Mouse (Mus musculus) thymus, postnatal 10 days (tissue): ENCODE data around the gene Kxd1.
A peak's percentile ranks its signal among the peaks of the same experiment; 100 is the strongest.
"Not testable (repeated sequence)": the region's sequence is repeated elsewhere in the genome, so short reads cannot be mapped to it uniquely, and the experiment has no call there.

ENCODE experiments used
- DNase-seq, 2 experiments: peaks; one replicate each; pipeline ENCODE4 v3.0.0; 2021; ENCODE audit warnings: low spot score in 2 of 2

Kxd1 gene

DNA sequence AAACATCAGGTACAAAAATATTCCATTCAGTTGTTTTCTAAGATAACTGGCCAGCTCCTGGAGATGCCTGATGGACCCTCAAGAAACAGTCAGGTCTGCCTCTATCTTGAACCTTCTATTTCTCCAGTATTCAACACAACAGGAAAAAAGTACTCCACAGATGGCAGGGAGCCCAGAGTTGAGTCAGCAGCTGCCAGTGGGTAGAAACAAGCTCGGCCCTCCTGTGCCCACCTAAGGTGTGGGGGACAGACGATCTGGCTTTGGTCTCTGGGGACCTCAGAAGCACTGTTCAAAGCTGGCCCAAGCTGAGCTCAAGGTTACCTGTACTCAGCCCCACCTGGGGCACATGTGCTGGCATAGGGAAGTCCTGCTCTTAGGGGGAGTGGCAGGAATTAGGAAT, 14.3 kb downstream of the Kxd1 start:
- no peak for DNase-seq

DNA sequence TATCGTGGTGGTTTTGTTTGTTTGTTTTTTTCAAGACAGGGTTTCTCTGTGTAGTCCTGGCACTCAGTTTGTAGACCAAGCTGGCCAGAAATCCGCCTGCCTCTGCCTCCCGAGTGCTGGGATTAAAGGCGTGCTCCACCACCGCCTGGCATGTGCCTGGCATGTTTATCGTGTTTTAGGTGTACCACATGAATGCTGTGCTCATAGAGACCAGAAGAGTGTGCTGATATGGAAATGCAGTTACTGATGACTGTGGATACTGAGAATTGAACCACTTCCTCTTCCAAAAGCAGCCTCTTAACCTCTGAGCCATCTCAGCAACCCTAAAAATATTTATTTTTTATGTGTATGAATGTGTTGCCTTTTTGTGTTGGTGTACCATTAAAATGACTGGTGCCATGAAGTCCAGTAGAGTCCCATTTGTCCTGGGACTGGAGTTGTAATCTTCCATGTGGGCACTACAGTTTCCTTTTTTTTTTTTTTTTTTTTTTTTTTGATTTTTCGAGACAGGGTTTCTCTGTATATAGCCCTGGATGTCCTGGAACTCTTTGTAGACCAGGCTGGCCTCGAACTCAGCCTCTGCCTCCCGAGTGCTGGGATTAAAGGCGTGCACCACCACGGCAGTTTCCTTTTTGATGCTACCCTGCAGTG, 15.4 kb downstream of the Kxd1 start:
- no peak for DNase-seq

DNA sequence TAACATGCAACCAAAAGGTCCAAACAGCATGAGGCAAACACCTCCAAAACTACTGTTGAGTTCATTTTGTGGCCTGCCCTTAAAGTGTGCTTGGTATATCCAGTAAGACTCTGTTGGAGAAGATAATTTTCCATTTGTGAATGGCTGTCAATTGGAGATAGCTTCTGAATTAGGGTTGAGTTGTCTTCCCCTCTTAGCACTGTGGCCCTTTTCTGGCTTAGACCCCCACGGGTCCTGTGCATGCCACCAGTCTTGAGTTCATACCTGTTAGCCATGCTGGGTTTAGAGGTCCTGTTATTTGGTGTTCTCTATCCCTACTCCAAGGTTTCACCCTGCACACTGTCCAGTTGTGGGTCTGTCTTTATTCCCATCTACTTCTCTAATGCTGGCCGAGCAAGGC, 16.0 kb downstream of the Kxd1 start:
- DNase-seq: no peak

DNA sequence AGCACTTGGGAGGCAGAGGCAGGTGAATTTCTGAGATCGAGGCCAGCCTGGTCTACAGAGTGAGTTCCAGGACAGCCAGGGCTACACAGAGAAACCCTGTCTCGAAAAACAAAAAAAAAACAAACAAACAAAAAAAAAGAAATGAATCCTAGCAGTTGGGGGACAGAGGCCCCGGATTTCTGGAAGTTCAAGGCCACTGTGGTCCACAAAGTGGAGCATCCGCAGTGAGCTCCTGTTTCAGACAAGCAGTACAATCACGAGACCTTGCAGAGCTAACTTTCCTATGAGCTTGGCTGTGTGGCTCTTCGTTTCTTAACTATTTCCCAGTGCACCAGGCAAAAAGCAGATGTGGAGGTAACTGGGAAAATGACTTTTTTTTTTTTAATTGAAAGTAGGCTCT, 16.6 kb downstream of the Kxd1 start:
- DNase-seq: not testable (repeated sequence)

DNA sequence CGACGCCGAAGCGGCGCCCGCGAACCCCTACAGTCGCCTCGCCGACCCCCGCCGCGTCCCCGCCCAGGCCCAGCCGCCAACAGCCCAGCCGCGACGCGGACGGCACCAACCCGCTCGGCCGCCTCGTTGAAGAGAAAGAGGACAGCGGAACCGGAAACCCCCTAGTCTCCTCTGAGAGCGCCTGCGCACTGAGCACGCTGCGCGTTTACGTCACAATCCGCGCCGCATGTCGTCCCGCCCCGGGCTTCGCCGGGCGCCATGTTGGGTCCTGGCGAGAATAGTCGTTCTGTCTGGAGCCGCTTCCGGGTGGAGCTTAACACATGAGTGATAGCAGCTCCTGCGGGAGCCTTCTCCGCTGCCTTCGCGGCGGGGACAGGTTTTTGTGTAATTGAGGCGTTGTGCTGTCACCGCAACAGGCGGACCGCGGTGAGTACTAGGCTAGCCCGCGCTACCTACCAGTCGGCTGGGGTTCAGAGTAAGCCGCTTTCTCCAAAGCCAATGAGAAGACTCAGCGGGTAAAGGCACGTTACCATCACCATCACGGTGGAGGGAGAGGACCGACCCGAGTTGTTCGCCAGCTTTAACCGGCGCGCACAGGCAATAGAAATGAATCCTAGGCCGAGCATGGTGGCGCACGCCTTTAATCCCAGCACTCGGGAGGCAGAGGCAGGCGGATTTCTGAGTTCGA, 17.4 kb downstream of the Kxd1 start, which contains the start of gene Uba52:
TSS of gene Uba52 (minus strand) at position 574 of the 688 bp plus-strand sequence.
- peak; percentile 96 to 97 for DNase-seq

DNA sequence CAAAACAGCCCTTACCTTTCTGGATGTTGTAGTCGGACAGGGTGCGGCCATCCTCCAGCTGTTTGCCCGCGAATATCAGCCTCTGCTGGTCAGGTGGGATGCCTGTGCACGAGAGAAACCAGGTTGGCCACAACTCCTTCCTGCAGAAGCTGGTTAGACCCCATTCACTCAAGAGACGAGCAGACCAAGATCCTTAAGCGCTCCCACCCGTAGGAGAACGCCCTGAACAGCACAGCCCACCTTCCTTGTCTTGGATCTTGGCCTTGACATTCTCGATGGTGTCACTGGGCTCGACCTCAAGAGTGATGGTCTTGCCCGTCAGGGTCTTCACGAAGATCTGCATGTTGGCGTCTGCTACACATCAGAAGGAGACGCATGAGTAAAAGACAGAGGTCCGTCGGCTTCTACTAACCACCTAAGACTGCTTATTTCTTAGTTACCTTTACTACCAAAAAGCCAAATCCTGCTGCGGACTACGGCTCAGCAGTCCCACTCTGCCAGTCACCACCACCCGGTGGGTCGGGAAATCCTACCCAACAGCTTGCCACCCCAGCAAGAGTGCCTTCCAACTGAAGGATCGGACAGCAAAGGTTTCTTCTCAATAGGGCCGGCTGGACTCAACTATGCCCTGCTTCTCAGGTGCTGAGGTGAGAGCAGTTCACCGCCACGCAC, 18.3 kb downstream of the Kxd1 start:
- no peak for DNase-seq

DNA sequence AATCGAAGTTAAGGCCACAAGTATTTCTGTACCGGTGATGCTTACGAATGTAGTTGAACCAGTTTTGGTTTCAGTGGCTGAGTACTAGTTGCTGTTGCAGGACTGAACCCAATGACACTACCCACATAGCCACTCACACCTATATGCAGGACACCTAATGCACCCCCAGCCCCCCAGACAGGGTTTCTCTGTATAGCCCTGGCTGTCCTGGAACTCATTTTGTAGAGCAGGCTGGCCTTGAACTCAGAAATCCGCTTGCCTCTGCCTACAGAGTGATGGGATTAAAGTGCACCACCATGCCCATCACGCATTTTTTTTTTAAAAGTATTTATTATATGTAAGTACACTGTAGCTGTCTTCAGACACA, 20.7 kb downstream of the Kxd1 start:
- DNase-seq: no peak

DNA sequence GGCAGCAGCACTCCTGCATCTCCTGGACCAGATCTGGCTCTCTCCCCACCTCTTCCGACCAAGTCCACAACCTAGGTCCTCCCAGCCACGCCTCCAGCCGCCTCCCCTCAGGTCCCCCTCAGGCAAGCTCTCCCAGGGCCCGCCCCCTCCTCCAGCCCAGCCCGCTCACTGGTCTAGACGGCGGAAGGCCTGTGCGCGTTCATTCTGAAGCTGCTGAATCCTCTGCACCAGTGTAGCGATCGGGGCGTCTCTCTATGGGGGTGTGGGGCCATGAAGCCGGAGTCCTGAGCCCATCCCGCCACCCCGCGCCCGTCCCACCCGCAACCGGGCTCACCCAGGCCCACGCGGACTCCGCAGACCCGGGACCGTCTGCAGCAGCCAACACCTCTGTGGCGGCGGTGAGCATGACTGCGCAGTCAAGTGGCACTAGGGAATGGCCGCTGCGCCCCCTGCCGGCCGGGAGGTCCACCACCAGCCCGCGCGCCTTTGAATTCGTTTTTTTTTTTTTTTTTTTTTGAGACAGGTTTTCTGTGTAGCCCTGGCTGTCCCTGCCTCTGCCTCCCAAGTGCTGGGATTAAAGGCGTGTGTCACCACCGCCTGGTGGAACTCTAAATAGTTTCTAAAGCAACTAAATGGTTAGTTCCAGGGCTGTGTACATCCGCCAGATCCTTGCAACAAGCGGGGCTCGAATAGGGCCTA, 21.3 kb downstream of the Kxd1 start, which contains the start of gene Rex1bd:
TSS of gene Rex1bd (minus strand) at position 425 of the 699 bp plus-strand sequence.
- DNase-seq: peak; percentile 93 to 94

DNA sequence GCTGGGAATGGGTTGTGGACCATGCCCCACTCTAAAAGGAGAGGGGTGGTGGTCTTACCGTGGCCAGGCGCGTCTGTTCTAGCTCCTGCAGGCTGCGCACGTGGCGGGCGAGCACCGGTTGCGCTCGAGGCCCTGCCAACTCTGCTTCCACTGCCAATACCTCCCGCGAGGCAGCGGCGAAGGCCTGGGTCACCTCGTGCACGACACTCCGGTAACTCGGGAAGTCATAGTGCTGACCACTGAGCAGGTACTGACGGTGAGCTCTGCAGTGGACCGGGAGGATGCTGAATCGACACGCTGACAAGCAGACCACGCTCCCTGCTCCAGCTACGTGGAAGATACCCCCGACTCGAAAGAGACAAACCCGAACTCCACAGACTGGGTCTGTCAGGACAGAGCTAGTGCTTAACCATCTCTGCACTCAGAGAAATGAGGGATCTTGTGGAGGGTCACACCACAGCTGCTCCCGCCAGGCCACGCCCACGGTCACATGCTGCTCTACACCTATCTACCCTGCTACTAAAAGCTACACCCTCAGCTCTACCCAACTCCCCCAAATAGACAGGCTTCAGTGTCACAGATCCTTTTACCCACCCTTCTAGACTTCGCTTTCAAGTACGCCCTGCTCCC, 21.9 kb downstream of the Kxd1 start:
- DNase-seq: no peak

DNA sequence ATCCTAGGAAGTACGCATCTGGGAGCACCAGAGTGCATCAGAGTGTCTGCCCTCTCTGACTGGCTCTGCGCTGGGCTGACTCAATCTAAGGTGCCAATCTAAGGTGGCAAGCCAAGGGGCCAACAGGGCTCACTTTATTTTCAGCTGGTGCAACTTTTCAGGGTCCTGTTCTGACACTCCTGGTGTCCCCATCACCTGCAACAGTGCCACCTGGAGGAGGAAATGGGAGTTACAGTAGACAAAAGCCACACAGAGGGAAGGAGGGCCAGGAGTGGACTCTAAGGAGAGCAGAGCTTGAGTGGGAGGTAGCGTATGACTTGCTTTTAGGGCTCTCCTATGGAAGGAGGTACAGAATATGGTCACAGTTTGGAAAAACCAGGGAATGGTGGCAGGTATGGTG, 22.9 kb downstream of the Kxd1 start:
- peak; percentile 70 to 90 for DNase-seq

DNA sequence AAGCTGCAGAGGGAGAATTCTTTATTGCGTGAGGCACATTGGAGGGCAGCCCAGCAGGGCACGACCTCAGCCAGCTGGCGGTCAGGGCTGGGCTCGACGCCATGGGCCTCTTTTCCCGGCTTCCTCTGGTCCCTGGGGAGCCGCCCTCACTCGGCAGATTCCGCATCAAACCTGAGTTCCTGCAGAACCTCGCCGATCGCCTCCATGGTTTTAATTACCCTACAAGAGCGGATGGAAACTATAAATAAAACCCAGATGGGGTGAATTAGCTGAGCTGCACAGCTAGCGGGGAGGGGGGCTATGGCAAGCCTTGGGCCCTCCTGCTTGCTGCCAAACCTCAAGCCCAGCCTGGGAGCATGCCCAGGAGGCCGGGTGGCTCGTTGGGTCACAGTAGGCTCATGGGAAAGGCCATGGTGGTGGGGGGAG, 23.5 kb downstream of the Kxd1 start:
- DNase-seq: no peak

DNA sequence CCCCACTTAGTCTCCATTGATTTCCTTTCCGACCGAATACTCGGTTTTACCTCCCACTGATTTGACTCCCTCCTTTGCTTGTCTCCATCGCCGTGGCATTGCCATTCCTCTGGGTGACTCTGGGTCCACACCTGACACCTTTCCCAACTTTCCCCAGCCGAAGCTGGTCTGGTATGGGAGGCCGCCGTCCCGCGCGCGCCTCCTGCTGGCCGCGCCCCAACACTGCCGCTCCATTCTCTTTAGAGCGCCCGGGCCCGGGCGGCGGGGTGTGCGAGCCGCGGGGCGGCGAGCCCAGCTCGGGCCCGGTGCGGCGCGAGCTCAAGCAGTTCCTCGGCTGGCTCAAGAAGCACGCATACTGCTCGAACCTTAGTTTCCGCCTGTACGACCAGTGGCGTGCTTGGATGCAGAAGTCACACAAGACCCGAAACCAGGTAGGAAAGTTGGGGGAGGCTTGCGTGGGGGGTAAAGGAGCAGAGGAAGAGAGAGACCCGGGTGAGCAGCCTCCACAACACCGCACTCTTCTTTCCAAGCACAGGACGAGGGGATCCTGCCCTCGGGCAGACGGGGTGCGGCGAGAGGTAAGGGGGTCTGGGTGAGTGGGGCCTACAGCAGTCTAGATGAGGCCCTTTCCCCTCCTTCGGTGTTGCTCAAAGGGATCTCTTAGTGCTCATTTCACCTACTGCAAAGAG, 24.6 kb downstream of the Kxd1 start:
- peak; percentile 47 to 72 for DNase-seq

DNA sequence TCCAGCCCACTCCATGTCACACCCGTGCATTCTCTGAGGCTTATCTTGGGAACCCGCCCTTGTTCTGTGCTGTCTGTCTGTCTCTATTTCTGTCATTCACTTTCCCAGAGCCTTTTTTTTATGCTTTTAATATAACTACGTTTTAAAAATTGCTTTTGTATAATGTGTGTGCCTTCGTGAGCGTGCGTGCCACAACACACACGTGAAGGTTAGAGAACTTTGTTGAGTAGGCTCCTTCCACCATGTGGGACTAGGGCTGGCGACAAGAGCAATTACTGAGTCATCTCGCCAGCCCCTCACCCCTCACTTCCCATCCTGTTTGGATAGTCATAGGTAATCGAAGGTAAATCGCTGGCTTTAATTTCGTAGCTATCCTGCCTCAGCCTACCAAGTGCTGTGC, 25.2 kb downstream of the Kxd1 start:
- DNase-seq: no peak

DNA sequence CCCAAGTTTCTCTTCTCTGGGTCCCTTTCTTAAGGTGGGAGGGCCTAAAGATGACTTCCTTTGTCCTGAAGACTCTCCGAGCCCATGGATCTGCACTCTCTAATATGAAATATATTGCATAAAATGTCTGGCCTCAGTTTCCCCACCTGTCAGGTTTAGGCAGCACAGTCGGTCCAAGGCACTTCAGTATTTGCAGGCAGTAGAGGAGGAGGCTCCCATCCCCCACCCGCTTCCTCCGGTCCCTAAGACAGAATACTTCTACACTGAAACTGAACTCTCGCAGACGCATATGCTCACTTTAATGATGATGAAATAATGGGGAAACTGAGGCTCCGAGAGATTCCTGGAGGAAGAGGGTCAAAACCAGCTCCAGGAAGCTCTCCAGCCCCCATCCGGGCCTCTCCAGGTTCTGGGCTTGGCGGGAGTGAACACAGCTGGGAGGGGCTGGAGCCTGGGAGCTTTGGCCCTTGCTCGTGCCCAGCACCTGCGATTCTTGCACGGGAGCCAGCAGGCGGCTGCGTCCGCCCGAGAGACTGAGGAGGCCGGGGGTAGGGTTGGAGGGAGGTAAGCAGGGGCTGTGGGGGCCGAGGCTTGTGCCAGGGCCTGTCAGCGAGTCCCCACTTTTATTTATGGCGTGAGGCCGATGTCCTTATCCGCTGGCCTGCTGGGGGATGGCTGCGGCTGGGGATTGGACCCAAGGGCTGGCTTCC, 25.8 kb downstream of the Kxd1 start:
- no peak for DNase-seq

DNA sequence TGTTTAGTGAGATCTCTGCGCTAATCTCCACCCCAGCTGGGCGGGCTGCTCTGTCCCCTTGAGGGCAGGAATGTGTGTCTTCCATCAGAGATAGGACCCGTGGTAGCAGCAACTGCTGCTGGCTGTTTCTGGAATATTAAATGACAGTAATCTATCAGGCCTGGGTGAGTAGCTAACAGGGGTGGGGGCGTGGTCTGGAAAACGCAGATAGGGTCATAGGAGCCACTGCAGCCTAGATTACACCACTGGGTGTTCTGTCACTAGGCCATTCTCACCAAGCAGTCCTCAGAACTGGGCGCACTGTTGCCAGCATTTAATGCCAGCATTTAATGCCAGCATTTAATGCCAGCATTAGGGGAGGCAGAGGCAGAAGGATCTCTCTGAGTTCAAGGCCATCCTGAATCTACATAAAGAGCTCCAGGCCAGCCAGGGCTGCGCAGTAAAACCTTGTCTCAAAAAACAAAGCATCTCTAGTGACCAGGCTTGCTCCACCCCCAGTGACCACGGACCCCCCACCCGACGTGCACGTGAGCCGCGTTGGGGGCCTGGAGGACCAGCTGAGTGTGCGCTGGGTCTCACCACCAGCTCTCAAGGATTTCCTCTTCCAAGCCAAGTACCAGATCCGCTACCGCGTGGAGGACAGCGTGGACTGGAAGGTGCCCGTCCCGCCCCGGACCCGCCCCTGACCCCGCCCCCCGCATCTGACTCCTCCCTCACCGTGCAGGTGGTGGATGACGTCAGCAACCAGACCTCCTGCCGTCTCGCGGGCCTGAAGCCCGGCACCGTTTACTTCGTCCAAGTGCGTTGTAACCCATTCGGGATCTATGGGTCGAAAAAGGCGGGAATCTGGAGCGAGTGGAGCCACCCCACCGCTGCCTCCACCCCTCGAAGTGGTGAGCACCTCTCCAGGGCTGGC, 27.1 kb downstream of the Kxd1 start:
- DNase-seq: peak in 1 of 2 experiments; percentile 48

DNA sequence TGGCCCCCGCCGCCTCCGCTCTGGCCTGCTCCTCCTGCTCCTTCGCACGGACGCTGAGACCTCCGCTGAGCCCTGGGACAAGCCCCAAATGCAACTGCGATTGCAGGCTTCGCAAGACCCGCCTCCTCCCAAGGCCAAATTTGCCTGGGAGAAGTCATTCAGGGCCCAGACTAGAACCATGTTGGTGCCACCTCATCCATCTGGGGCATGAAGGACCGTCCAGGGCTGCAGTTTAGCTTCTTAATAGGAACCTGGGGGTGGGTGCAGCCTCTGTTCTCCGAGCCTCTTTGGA, 32.0 kb downstream of the Kxd1 start:
- DNase-seq: no peak

DNA sequence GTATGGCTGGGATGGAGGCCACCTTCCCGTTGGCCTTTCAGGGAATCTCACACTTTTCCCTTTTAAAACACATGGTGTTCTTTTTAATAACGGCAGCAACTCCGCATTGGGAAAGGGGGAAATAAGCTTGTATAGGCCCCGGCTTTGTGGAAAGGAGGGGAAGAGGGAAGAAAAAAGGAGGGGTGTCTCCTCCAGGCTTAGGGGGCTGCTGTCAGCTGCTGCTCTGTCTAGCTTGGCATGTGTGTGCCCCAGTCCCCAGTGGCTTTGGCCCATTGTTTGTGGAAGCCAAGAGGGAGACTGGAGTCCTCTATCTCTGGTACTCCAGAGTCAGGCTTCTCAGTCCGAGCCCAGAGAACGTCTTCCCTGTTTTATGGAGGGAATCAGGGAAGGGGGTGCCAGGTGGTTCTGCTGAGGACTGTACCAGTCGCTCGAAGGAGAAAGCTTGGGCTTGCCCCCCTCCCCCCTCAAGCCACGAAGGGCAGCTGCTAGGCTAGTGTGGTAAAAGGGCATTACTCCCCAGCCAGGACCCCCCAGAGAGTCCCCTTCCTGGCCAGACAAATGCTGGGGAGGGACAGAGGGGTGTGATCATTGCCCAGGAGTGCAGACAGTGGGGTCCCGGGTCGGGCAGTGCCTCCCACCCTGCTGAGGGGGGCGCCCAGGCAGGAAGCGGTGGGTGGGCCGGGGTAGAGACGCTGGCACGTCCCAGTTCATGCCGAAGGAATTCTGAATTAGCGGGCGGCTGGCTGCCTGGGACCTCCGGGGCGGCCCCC, 32.6 kb downstream of the Kxd1 start:
- no peak for DNase-seq

DNA sequence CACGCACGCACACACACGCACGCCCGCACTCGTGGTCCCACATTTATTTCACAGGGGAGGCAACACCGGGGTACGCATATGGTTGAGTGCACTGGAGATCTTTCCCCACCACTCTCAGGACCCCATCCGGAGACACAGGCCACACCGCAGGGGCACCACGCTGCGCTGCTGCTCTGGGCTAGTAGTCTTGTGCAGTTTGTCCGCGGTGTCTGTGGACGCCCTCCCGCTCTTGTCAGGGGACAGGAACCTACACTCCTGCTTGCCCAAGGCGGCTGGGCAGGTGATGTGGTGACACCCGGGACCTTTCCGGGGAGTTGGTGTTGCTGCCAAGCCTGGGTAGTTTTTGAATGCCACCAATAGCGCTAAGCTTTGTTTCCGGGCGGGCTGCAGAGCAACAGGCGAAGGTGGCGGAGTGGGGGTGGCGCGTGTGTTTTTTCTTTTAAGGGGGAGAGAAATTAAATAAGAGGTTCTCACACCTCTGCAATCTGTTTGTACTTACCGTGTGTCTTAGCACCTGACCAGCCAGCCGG, 33.3 kb downstream of the Kxd1 start:
- DNase-seq: no peak
